9 mouse cellular contexts compared by ENCODE assay signal in genomic region chr14:57920568-57921310, GRCm38 (mm10). TPM values are rescaled to one million over a fixed set of nuclear protein-coding genes. Genes with fewer than 3 reads are reported as not detected.
A peak's percentile ranks its signal among the peaks of the same experiment; 100 is the strongest.
DNase-seq lines count a peak whose midpoint lies in the region; ATAC-seq lines count a peak whose summit lies in the region.
"Had no signal": no experiment of that assay in that cellular context is flagged by ENCODE, and none has a peak within 500 bp of the region (broad histone marks: within the 10 kb centered on the region; RNA-seq: fewer than 3 reads in every experiment).

No protein-coding gene starts in this region.

- H3K27ac ChIP-seq in midbrain, embryonic 12.5 days (replicated peaks), result 0 out of 2 replicates have a peak overlapping the region, but pooled peaks have one; percentile 25
- H3K27ac ChIP-seq in midbrain, embryonic 15.5 days, result no peak overlapping the region
- peak overlapping the region; percentile 76 for H3K27ac ChIP-seq in embryonic facial prominence, embryonic 14.5 days (replicated peaks; ENCODE audit: low read depth, low read length)
- H3K27ac ChIP-seq in limb, embryonic 12.5 days, result peak overlapping the region; percentile 13
- H3K27ac ChIP-seq in liver, embryonic 12.5 days, result no peak overlapping the region

- H3K9me3 ChIP-seq in midbrain, embryonic 12.5 days, result no peaks in the 10 kb centered on the region
- H3K9me3 ChIP-seq in midbrain, embryonic 15.5 days, result no peaks in the 10 kb centered on the region
- H3K9me3 ChIP-seq in embryonic facial prominence, embryonic 14.5 days (ENCODE audit: control insufficient read depth, low read length), result no peaks in the 10 kb centered on the region
- no peaks in the 10 kb centered on the region for H3K9me3 ChIP-seq in limb, embryonic 12.5 days
- peaks cover 8% of the 10 kb centered on the region; the same call in 1 of the 2 replicates for H3K9me3 ChIP-seq in liver, embryonic 12.5 days (replicated peaks)

- H3K4me2 ChIP-seq in midbrain, embryonic 12.5 days (replicated peaks), result no peak overlapping the region
- H3K4me2 ChIP-seq in midbrain, embryonic 15.5 days, result no peak overlapping the region
- H3K4me2 ChIP-seq in embryonic facial prominence, embryonic 14.5 days (ENCODE audit: low read depth, low read length), result no peak overlapping the region
- no peak overlapping the region for H3K4me2 ChIP-seq in limb, embryonic 12.5 days
- H3K4me2 ChIP-seq in liver, embryonic 12.5 days, result no peak overlapping the region

- H3K27me3 ChIP-seq in midbrain, embryonic 12.5 days, result no peaks in the 10 kb centered on the region
- H3K27me3 ChIP-seq in midbrain, embryonic 15.5 days (replicated peaks), result no peaks in the 10 kb centered on the region
- no peaks in the 10 kb centered on the region for H3K27me3 ChIP-seq in embryonic facial prominence, embryonic 14.5 days (replicated peaks; ENCODE audit: control insufficient read depth, insufficient read depth, low read length)
- H3K27me3 ChIP-seq in limb, embryonic 12.5 days, result no peaks in the 10 kb centered on the region
- no peaks in the 10 kb centered on the region for H3K27me3 ChIP-seq in liver, embryonic 12.5 days (replicated peaks)

- H3K4me1 ChIP-seq in midbrain, embryonic 12.5 days, result peaks cover 10% of the 10 kb centered on the region
- peaks cover 6% of the 10 kb centered on the region for H3K4me1 ChIP-seq in midbrain, embryonic 15.5 days
- peaks cover 9% of the 10 kb centered on the region; the same call in 1 of the 2 replicates for H3K4me1 ChIP-seq in embryonic facial prominence, embryonic 14.5 days (ENCODE audit: control insufficient read depth, insufficient read depth, low read length)
- H3K4me1 ChIP-seq in limb, embryonic 12.5 days (replicated peaks), result peaks cover 5% of the 10 kb centered on the region; the same call in 1 of the 2 replicates
- H3K4me1 ChIP-seq in liver, embryonic 12.5 days, result 0 out of 2 replicates have a peak, but pooled peaks cover 7% of the 10 kb centered on the region

- no peak overlapping the region for H3K9ac ChIP-seq in midbrain, embryonic 12.5 days (replicated peaks)
- H3K9ac ChIP-seq in midbrain, embryonic 15.5 days, result no peak overlapping the region
- H3K9ac ChIP-seq in embryonic facial prominence, embryonic 14.5 days (ENCODE audit: low read depth, low read length), result no peak overlapping the region
- no peak overlapping the region for H3K9ac ChIP-seq in limb, embryonic 12.5 days (replicated peaks)
- H3K9ac ChIP-seq in liver, embryonic 12.5 days, result no peak overlapping the region

- DNase-seq in frontal cortex, postnatal 14 days (ENCODE audit: low spot score in 2 of 2), result no peak
- no peak for DNase-seq in embryonic facial prominence, embryonic 14.5 days (ENCODE audit: low spot score)
- no peak for DNase-seq in c-Kit-positive CD71-positive TER-119-positive erythroid progenitor cells, embryonic 14.5 days (ENCODE audit: low spot score)
- DNase-seq: B cell, adult 2 months had no signal

- peaks cover 32% of the 10 kb centered on the region for H3K36me3 ChIP-seq in midbrain, embryonic 12.5 days
- peaks cover 16% of the 10 kb centered on the region; the same call in 1 of the 2 replicates for H3K36me3 ChIP-seq in midbrain, embryonic 15.5 days (replicated peaks)
- H3K36me3 ChIP-seq in embryonic facial prominence, embryonic 14.5 days (ENCODE audit: control insufficient read depth, insufficient read depth, low read length), result peaks cover 57% of the 10 kb centered on the region
- H3K36me3 ChIP-seq in limb, embryonic 12.5 days, result peaks cover 54% of the 10 kb centered on the region
- H3K36me3 ChIP-seq in liver, embryonic 12.5 days, result peaks cover 52% of the 10 kb centered on the region

- H3K4me3 ChIP-seq in midbrain, embryonic 12.5 days, result no peak overlapping the region
- H3K4me3 ChIP-seq in midbrain, embryonic 15.5 days, result no peak overlapping the region
- no peak overlapping the region for H3K4me3 ChIP-seq in embryonic facial prominence, embryonic 14.5 days (ENCODE audit: low read depth, low read length)
- no peak overlapping the region for H3K4me3 ChIP-seq in limb, embryonic 12.5 days (replicated peaks)
- H3K4me3 ChIP-seq in liver, embryonic 12.5 days, result no peak overlapping the region

- WGBS in midbrain, embryonic 12.5 days, result 87% methylated on average over 18 of the region's 18 CpGs
- WGBS in midbrain, embryonic 15.5 days, result 86% methylated on average over 18 of the region's 18 CpGs
- 75% methylated on average over 18 of the region's 18 CpGs for WGBS in embryonic facial prominence, embryonic 14.5 days
- 89% methylated on average over 18 of the region's 18 CpGs for WGBS in limb, embryonic 12.5 days
- 74% methylated on average over 18 of the region's 18 CpGs for WGBS in liver, embryonic 12.5 days (ENCODE audit: insufficient replicate concordance)

- peak; percentile 78 for ATAC-seq in frontal cortex, adult (ENCODE audit: low TSS enrichment)
- no peak for ATAC-seq in midbrain, embryonic 12.5 days (ENCODE audit: low FRiP score, low read depth)
- ATAC-seq in midbrain, embryonic 15.5 days (replicated peaks), result no peak; the same call in 1 of the 2 replicates
- 0 out of 2 replicates have a peak, but pooled peaks have one; percentile 17 for ATAC-seq in embryonic facial prominence, embryonic 14.5 days (ENCODE audit: low read depth)
- ATAC-seq in limb, embryonic 12.5 days (ENCODE audit: insufficient number of reproducible peaks, insufficient read depth, low FRiP score, low TSS enrichment, low read depth), result no peak
- no peak for ATAC-seq in liver, embryonic 12.5 days

RNA-seq across cellular contexts. Expression of gene Zdhhc20, which starts 30.7 kb away (rescaled TPM):
- 58.2 and 61.4 TPM in 2 replicates for polyA plus RNA-seq in midbrain, embryonic 12.5 days (2016; fragmentation: Nextera tagmentation; extraction: Ambion mirVana)
- 37.4 and 41.3 TPM in 2 replicates for polyA plus RNA-seq in midbrain, embryonic 15.5 days (2015; fragmentation: Nextera tagmentation; extraction: Ambion mirVana)
- polyA plus RNA-seq in embryonic facial prominence, embryonic 14.5 days (2014; fragmentation: Nextera tagmentation; extraction: Ambion mirVana), result 49.6 and 52.8 TPM in 2 replicates
- 78.4 and 81.2 TPM in 2 replicates for polyA plus RNA-seq in limb, embryonic 12.5 days (2016; fragmentation: Nextera tagmentation; extraction: Ambion mirVana)
- 17.5 and 18.4 TPM in 2 replicates for polyA plus RNA-seq in liver, embryonic 12.5 days (2016; fragmentation: Nextera tagmentation; extraction: Ambion mirVana)

Comparison
In these comparisons a context has a peak if more than half of its experiments do, and no peak if none do; other contexts are left out.
1. H3K27ac ChIP-seq: peak in midbrain, embryonic 12.5 days (single experiment), embryonic facial prominence, embryonic 14.5 days (single experiment) and limb, embryonic 12.5 days (single experiment); none in midbrain, embryonic 15.5 days (single experiment) and liver, embryonic 12.5 days (single experiment).
2. ATAC-seq: peak in frontal cortex, adult (single experiment) and embryonic facial prominence, embryonic 14.5 days (single experiment); none in midbrain, embryonic 12.5 days (single experiment), midbrain, embryonic 15.5 days (single experiment), limb, embryonic 12.5 days (single experiment) and liver, embryonic 12.5 days (single experiment).